Mouse (Mus musculus) right cerebral cortex, postnatal 14 days (tissue): ENCODE data around the gene Nup214.
"Not testable (repeated sequence)": the region's sequence is repeated elsewhere in the genome, so short reads cannot be mapped to it uniquely, and the experiment has no call there.

Source experiments
- DNase-seq: peaks from one replicate; pipeline ENCODE4 v3.0.0; 2022

Gene Nup214

DNA sequence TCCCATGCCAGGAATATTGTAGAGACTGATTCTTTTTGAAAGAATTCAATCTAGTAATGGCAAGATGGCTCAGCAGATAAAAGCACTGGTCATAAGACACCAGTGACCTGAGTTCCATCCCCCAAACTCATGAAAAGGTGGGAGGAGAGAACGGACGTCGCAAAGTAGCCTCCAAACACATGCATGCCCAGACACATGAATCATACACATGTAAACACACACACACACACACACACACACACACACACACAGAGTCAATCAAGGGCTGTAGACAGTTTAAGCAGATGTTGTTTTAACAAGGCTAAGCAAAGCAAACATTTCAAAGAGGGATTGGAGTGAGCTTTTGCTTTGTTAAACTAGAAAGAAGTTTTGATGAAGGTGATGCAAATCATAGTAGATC is 10.0 kb upstream of the Nup214 start:
- DNase-seq: no peak

DNA sequence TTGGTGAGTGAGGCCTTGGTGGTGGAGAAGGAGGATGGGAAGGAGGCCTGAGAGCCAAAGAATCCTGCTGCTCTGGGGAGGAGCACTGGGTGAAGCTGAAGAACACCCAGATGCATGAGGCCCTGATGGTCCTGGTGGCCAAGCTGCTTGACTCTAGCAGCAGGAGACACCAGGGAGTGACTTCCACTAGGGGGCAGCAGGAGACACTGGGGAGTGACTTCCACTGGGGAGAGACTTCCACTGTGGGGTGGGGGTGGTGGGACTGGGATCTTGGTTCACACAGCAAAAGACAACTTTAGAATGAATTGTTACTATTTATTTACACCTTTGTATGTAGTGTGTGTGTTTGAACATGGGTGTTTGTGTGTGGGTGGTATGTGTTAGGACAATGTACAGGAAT is 9.1 kb upstream of the Nup214 start:
- no peak for DNase-seq

- no peak for DNase-seq
Measured at GRCm38 (mm10) chr2:31966801-31967200, 7.4 kb upstream of the Nup214 start.

- no peak for DNase-seq
Measured at GRCm38 (mm10) chr2:31972589-31972988, 1.6 kb upstream of the Nup214 start.

GRCm38 (mm10) chr2:31974809-31975371 is 654 bp downstream of the Nup214 start:
- no peak for DNase-seq

DNA sequence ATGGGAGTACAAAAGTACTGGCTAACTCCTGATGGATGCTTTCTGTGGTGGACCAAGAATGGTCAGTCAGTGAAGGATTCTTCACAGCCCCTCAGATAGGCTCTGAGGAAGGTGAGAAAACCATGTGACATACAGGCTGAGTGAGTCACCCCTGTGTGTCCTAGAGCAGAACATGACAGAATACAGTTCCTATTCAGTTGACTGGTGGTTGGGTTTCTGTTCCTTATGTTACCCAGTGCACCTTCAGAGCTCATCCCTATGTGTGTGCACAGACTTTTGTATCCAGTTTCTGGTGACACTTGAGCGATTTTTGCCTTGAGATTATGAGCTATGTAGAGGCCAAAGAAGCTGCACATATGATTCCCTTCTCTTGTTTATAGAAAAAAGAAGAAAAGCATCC is 13.5 kb downstream of the Nup214 start:
- no peak for DNase-seq

- no peak for DNase-seq
Measured at GRCm38 (mm10) chr2:31990961-31991360, 16.7 kb downstream of the Nup214 start.

- DNase-seq: no peak
Measured at GRCm38 (mm10) chr2:31994896-31995295, 20.7 kb downstream of the Nup214 start.

GRCm38 (mm10) chr2:31996060-31996459 is 21.8 kb downstream of the Nup214 start:
- DNase-seq: peak; percentile 32

- DNase-seq: no peak
Measured at GRCm38 (mm10) chr2:31997539-31997938, 23.3 kb downstream of the Nup214 start.

DNA sequence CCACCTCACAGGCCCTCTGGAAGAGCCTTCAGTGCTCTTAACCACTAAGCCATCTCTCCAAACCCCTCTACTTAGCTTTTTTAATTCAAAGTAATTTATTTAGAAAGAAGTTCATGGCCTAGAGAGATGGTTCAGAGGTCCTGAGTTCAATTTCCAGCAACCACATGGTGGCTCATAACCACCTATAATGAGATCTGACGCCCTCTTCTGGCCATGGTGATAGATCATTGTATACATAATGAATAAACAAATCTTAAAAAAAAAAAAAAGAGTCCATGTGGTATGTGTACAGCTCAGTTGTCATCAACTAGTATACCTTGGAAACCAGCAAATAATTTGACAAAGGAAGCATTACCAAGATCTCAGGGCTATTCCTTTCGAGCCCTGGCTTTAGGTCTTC is 24.2 kb downstream of the Nup214 start:
- no peak for DNase-seq

DNA sequence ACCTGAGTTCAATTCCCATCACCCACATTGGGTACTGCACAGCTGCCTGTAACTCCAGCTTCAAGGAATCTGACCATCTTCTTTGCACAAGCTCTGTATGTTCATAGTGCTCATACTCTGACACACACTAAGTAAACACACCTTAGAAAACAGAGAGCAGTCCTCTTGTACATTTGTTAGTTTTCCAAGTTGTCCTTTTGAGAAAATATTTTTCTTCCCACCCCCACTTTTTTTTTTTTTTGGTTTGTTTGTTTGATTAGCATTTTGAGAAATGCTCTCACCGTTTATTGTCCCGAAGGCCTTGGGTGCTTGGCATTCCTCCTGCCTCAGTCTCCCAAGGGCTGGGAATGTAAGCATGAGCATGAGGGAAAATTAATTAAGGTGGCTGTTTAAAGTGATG is 34.1 kb downstream of the Nup214 start:
- DNase-seq: no peak

- no peak for DNase-seq
Measured at GRCm38 (mm10) chr2:32008716-32009115, 34.5 kb downstream of the Nup214 start.

DNA sequence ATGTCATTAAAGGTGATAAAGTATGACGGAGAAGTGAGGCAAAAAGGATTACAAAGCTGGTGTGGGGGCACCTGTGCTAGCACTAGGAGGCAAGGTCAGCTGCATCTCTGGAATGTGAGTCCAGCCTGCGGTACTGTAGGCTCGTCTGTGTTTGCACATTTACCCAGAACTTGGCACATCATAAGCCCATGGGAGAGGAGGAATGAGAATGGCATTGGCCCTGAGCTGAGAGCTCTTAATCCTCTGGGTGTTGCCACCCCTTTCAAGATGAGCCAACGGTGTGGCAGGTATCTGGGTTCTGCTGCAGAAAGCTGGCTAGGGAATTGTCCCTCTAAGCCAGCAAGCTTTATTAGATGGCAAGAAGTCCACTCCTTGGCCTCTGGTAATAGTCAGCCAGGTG is 45.5 kb downstream of the Nup214 start:
- DNase-seq: no peak

GRCm38 (mm10) chr2:32020229-32020628 is 46.0 kb downstream of the Nup214 start:
- DNase-seq: no peak

DNA sequence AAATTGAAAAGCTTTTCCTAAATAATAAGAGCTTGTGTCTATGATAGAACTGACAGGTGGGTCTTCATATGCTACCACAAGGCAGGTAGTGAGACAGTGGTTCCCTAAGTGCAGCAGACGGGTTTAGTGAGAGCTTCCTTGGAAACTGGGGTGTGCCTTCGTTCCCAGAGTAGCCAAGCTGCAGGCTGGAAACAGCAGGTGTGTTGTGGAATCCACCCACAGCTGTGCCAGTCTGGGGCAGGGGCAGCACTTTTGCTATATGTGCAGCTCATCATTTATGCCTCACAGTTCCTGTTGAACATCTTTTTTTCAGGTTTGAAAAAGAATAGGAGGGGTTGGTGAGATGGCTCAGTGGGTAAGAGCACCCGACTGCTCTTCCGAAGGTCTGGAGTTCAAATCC is 50.1 kb downstream of the Nup214 start:
- no peak for DNase-seq

- no peak for DNase-seq
Measured at GRCm38 (mm10) chr2:32029636-32030035, 55.4 kb downstream of the Nup214 start.

DNA sequence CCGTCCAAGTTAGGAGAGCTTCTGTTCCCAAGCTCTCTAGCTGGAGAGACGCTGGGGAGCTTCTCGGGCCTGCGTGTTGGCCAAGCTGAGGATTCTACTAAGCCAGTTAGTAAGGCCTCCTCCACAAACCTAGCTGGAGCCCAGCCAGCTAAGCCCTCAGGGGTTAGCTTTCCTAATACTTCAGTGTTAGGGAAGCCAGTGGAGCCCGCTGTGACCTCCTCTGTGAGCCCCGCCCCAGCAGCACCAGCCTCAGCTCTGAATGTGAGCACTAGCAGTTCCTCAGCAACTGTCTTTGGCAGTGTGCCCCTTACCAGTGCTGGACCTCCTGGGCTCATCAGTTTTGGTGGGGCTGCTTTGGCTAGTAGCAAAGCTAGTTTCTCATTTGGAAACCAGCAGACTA is 59.2 kb downstream of the Nup214 start:
- peak; percentile 23 for DNase-seq

- no peak for DNase-seq
Measured at GRCm38 (mm10) chr2:32034206-32034605, 60.0 kb downstream of the Nup214 start.

GRCm38 (mm10) chr2:32037279-32037858 is 63.1 kb downstream of the Nup214 start:
- no peak for DNase-seq

DNA sequence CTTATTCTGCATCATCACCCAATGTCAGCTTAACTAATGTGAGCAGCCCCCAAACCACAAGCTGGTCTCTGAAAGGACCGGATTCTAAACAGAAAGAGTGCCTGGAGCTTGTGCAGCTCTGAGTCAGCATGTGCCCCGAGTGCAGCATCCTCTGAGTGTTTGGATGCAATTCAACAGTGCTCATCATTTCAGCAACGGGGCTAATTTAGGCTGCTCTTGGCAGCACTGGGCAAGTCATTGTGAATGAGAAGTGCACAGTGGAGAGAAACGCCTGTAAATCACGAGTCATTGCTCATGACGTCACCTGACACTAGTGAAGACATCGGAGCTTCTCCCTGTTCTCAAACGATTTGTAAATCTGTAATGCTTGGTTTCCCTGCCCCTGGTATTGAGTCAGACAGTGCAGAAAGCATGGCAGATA is 64.4 kb downstream of the Nup214 start:
- no peak for DNase-seq

- DNase-seq: not testable (repeated sequence)
Measured at GRCm38 (mm10) chr2:32040646-32041045, 66.4 kb downstream of the Nup214 start.

GRCm38 (mm10) chr2:32041087-32041486 is 66.9 kb downstream of the Nup214 start:
- no peak for DNase-seq

DNA sequence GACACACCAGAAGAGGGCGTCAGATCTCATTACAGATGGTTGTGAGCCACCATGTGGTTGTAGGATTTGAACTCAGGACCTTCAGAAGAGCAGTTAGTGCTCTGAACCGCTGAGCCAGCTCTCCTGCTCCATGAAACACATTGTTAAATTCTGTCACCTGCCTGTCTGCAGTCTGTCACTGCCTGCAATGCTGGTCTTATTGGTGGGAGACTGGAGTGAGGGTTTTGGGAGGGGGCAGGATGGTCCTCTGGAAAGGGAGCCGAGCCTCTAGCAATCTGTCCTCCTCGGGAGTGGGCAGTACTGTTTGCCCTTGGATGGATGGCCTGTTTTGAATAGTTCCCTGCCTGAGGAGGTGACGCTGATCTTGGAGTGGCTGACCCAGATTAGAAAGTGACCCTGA is 69.6 kb downstream of the Nup214 start:
- DNase-seq: no peak

GRCm38 (mm10) chr2:32045375-32045774 is 71.1 kb downstream of the Nup214 start:
- no peak for DNase-seq
